Mouse (Mus musculus): ENCODE results near the gene Strc. TPM values are rescaled to one million over a fixed set of nuclear protein-coding genes. Genes with fewer than 3 reads are reported as not detected.
"Not testable (repeated sequence)": the region's sequence is repeated elsewhere in the genome, so short reads cannot be mapped to it uniquely, and the experiment has no call there.

Strc gene
- not detected in 2 replicates for polyA plus RNA-seq (2014; fragmentation: Nextera tagmentation; extraction: Ambion mirVana)

- not testable (repeated sequence) for H3K4me3 ChIP-seq (ENCODE audit: low read depth, low read length); DNase-seq (ENCODE audit: low spot score, missing footprints); H3K27ac ChIP-seq (ENCODE audit: low read depth, low read length); H3K36me3 ChIP-seq (ENCODE audit: control insufficient read depth, insufficient read depth, low read length); H3K9me3 ChIP-seq (ENCODE audit: control insufficient read depth, low read length); H3K4me2 ChIP-seq; H3K9ac ChIP-seq (ENCODE audit: low read length); ATAC-seq (ENCODE audit: low FRiP score); H3K4me1 ChIP-seq (ENCODE audit: control insufficient read depth, insufficient read depth, low read length); H3K27me3 ChIP-seq (ENCODE audit: control insufficient read depth, insufficient read depth, low read length)
- WGBS, result 95% methylated on average over 14 of the region's 17 CpGs
Observed at GRCm38 (mm10) chr2:121386961-121387575, at the start of gene Strc. TSS of gene Strc (minus strand) at chr2:121387168.

DNA sequence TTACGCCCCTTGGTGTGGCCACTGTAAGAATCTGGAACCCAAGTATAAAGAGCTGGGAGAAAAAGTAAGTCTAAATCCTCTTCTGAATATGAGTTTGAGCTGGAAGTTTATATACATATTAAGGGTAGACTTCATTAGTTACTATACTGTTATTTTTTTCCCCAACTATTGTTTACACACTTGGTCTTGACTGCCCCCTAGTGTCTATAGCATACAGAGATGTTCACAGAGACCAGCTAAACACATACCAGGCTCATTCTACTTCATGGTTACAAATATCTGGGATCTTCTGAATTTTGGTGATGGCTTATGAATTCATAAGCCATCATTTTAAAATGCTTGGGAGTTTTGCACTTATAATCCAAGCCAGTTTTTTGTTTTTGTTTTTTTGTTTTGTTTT is 47.9 kb upstream of the Strc start:
- Histone ChIP-seq H3K27me3 (ENCODE audit: control insufficient read depth, insufficient read depth, low read length) (no peaks in the 10 kb centered on the region), H3K9ac (ENCODE audit: low read length) (no peak overlapping the region), H3K4me1 (ENCODE audit: control insufficient read depth, insufficient read depth, low read length) (no peaks in the 10 kb centered on the region), H3K27ac (ENCODE audit: low read depth, low read length) (no peak overlapping the region), H3K9me3 (ENCODE audit: control insufficient read depth, low read length) (no peaks in the 10 kb centered on the region), H3K36me3 (ENCODE audit: control insufficient read depth, insufficient read depth, low read length) (peaks cover 53% of the 10 kb centered on the region), H3K4me3 (ENCODE audit: low read depth, low read length) (no peak overlapping the region), H3K4me2 (no peak overlapping the region)
- ATAC-seq (ENCODE audit: low FRiP score), result no peak
- DNase-seq (ENCODE audit: low spot score, missing footprints), result no peak
- 100% methylated on average over 1 of the region's 1 CpGs for WGBS

- Histone ChIP-seq H3K4me3 (ENCODE audit: low read depth, low read length) (no peak overlapping the region), H3K27ac (ENCODE audit: low read depth, low read length) (no peak overlapping the region), H3K4me2 (no peak overlapping the region), H3K4me1 (ENCODE audit: control insufficient read depth, insufficient read depth, low read length) (no peaks in the 10 kb centered on the region), H3K9ac (ENCODE audit: low read length) (no peak overlapping the region), H3K27me3 (ENCODE audit: control insufficient read depth, insufficient read depth, low read length) (no peaks in the 10 kb centered on the region), H3K9me3 (ENCODE audit: control insufficient read depth, low read length) (no peaks in the 10 kb centered on the region), H3K36me3 (ENCODE audit: control insufficient read depth, insufficient read depth, low read length) (peaks cover 30% of the 10 kb centered on the region)
- WGBS, result 93% methylated on average over 2 of the region's 2 CpGs
- DNase-seq (ENCODE audit: low spot score, missing footprints) (peak; percentile 21), ATAC-seq (ENCODE audit: low FRiP score) (no peak)
Observed at GRCm38 (mm10) chr2:121425890-121426289, 38.9 kb upstream of the Strc start.

DNA sequence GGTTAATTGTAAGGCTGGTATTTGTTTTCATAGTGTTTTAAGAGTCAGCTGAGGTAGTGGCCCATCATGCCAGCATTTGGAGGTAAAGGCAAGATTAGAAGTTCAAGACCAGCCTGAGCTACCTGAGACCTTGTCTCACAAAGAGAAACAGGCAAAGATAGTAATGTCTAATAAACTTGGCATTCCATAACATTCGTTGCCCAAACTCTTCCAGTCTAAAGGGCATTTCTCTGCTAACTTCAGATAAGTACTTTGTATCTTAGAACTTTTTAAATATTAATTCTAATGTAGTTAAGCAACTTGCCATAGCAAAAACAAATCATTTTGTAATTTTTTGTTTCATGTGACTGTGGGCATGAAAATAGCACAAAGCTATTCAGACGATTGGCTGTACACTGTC is 36.2 kb upstream of the Strc start:
- ATAC-seq (ENCODE audit: low FRiP score) (no peak), DNase-seq (ENCODE audit: low spot score, missing footprints) (peak; percentile 67)
- Histone ChIP-seq H3K4me3 (ENCODE audit: low read depth, low read length) (no peak overlapping the region), H3K9ac (ENCODE audit: low read length) (no peak overlapping the region), H3K9me3 (ENCODE audit: control insufficient read depth, low read length) (no peaks in the 10 kb centered on the region), H3K4me2 (no peak overlapping the region), H3K4me1 (ENCODE audit: control insufficient read depth, insufficient read depth, low read length) (no peaks in the 10 kb centered on the region), H3K27ac (ENCODE audit: low read depth, low read length) (no peak overlapping the region), H3K27me3 (ENCODE audit: control insufficient read depth, insufficient read depth, low read length) (no peaks in the 10 kb centered on the region), H3K36me3 (ENCODE audit: control insufficient read depth, insufficient read depth, low read length) (peaks cover 24% of the 10 kb centered on the region)
- WGBS, result 96% methylated on average over 2 of the region's 2 CpGs

DNA sequence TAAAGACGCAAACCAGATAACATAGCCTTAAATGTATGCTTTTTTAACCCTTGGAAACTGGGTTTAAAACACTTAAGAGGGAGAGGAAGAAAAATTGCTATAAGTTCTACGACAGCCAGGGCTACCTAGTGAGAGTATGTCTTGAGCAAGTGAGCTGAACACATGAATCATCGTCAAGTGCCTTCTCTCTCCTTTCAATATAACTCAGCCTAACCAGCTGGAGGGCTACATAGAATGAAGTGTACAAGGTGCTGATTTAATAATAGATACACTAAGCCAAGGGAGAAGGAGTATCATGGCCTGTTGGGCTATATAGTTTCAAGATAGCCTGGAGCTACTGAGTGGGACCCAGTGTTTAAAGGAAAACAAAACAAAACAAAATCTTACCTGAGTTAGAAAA is 31.5 kb upstream of the Strc start:
- no peaks in the 10 kb centered on the region for H3K9me3 ChIP-seq (ENCODE audit: control insufficient read depth, low read length)
- 94% methylated on average over 3 of the region's 3 CpGs for WGBS
- no peak overlapping the region for H3K27ac ChIP-seq (ENCODE audit: low read depth, low read length)
- DNase-seq (ENCODE audit: low spot score, missing footprints), result peak; percentile 67
- no peak overlapping the region for H3K9ac ChIP-seq (ENCODE audit: low read length)
- H3K4me2 ChIP-seq, result no peak overlapping the region
- H3K27me3 ChIP-seq (ENCODE audit: control insufficient read depth, insufficient read depth, low read length), result no peaks in the 10 kb centered on the region
- peaks cover 14% of the 10 kb centered on the region for H3K36me3 ChIP-seq (ENCODE audit: control insufficient read depth, insufficient read depth, low read length)
- no peak overlapping the region for H3K4me3 ChIP-seq (ENCODE audit: low read depth, low read length)
- H3K4me1 ChIP-seq (ENCODE audit: control insufficient read depth, insufficient read depth, low read length), result peaks cover 16% of the 10 kb centered on the region
- ATAC-seq (ENCODE audit: low FRiP score), result no peak

DNA sequence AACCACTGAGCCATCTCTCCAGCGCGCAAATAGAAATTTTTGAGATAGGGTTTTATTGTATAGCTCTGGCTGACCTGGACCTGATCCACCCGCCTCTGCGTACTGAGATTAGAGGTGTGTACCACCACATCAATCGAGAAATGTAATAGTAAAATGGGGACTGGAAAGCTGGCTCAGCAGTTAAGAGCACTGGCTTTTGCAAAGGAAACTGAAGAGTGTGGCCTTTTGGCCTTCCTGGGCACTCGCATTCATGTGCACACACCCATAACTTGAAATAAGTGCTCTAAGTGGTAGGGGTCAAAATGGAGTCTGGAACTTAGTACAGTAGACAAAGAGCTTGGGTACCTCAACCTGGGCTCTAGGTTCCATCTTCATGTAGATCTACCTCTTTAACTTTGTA is 29.4 kb upstream of the Strc start:
- Histone ChIP-seq H3K4me2 (no peak overlapping the region), H3K9ac (ENCODE audit: low read length) (no peak overlapping the region), H3K27ac (ENCODE audit: low read depth, low read length) (no peak overlapping the region), H3K36me3 (ENCODE audit: control insufficient read depth, insufficient read depth, low read length) (peaks cover 8% of the 10 kb centered on the region; the same call in 1 of the 2 replicates), H3K4me1 (ENCODE audit: control insufficient read depth, insufficient read depth, low read length) (peaks cover 16% of the 10 kb centered on the region), H3K9me3 (ENCODE audit: control insufficient read depth, low read length) (no peaks in the 10 kb centered on the region), H3K4me3 (ENCODE audit: low read depth, low read length) (no peak overlapping the region), H3K27me3 (ENCODE audit: control insufficient read depth, insufficient read depth, low read length) (no peaks in the 10 kb centered on the region)
- no peak for ATAC-seq (ENCODE audit: low FRiP score)
- 95% methylated on average over 6 of the region's 6 CpGs for WGBS
- DNase-seq (ENCODE audit: low spot score, missing footprints), result peak; percentile 83

DNA sequence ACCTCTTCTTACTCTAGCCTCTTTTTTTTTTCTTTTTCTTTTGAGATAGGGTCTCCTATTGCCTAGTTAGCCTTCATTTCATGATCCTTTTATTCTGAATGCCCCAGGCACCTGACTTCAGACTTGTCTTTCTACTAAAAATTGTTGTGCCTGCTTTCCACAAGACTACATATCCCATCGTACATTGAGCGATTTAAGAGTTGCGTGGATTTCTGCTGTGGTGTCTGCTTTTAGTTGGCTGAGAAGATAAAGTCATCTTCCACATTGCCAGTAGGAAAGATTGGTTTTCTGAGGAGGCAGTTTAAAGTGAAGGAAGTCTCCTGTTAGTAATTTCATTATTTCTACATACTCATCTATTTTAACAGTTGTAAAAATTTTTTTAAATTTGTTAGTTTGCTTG is 28.6 kb upstream of the Strc start:
- peaks cover 16% of the 10 kb centered on the region for H3K4me1 ChIP-seq (ENCODE audit: control insufficient read depth, insufficient read depth, low read length)
- WGBS, result 88% methylated on average over 3 of the region's 3 CpGs
- no peak overlapping the region for H3K27ac ChIP-seq (ENCODE audit: low read depth, low read length)
- H3K9me3 ChIP-seq (ENCODE audit: control insufficient read depth, low read length), result no peaks in the 10 kb centered on the region
- ATAC-seq (ENCODE audit: low FRiP score) (no peak), DNase-seq (ENCODE audit: low spot score, missing footprints) (peak; percentile 39)
- no peaks in the 10 kb centered on the region for H3K27me3 ChIP-seq (ENCODE audit: control insufficient read depth, insufficient read depth, low read length)
- peaks cover 8% of the 10 kb centered on the region; the same call in 1 of the 2 replicates for H3K36me3 ChIP-seq (ENCODE audit: control insufficient read depth, insufficient read depth, low read length)
- H3K9ac ChIP-seq (ENCODE audit: low read length), result peak overlapping the region; percentile 31; the same call in 1 of the 2 replicates
- peak overlapping the region; percentile 99 for H3K4me3 ChIP-seq (ENCODE audit: low read depth, low read length)
- peak overlapping the region; percentile 76 for H3K4me2 ChIP-seq

DNA sequence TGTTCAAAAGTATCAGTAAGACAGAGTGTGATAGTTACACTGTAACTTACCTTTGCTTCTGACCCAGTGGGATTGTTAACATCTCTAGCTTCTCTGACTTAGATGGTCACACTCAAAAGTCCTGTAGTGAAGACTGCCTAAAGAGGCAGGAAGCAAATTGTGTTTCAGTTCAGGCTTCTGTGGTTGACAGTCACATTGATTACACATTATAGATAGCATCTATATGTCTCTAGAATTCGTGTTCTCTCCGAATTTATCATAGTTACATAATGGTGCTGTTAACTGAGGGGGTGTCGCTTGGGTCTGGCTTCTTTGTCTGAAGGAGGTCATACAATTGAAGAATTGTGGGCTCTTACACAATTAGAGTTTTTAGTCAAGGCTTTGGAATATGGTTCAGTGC is 28.1 kb upstream of the Strc start:
- Histone ChIP-seq H3K4me1 (ENCODE audit: control insufficient read depth, insufficient read depth, low read length) (peaks cover 16% of the 10 kb centered on the region), H3K4me3 (ENCODE audit: low read depth, low read length) (peak overlapping the region; percentile 99), H3K27me3 (ENCODE audit: control insufficient read depth, insufficient read depth, low read length) (no peaks in the 10 kb centered on the region), H3K4me2 (peak overlapping the region; percentile 76), H3K9ac (ENCODE audit: low read length) (peak overlapping the region; percentile 31), H3K9me3 (ENCODE audit: control insufficient read depth, low read length) (no peaks in the 10 kb centered on the region), H3K27ac (ENCODE audit: low read depth, low read length) (no peak overlapping the region), H3K36me3 (ENCODE audit: control insufficient read depth, insufficient read depth, low read length) (peaks cover 8% of the 10 kb centered on the region; the same call in 1 of the 2 replicates)
- 78% methylated on average over 3 of the region's 3 CpGs for WGBS
- ATAC-seq (ENCODE audit: low FRiP score) (no peak), DNase-seq (ENCODE audit: low spot score, missing footprints) (peak; percentile 80)

DNA sequence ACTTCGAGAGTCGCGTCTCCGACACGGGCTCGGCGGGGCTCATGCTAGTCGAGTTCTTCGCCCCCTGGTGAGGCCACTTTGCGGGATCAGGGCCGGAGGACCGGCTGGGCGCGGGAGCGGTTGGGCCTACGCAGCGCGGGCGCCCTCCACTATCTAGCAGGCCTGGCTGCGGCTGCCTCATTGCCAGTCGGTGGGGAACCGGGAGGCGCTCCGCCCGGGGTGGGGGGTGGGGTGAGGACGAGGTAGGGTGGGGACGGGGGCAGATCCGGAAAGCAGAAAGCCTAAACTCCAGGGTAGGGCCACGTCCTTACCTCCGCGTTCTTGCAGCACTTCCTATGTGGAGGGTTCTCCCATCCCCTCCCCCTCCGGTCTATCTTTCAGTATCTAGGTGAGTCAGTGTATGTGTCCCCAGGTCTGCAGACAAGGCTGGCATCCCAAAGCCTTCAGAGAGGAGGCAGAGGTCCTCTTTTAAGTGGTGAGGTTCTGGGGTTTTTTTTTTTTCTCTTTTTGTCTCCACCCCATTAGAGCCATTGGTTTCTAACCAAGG is 27.2 kb upstream of the Strc start:
- Histone ChIP-seq H3K4me2 (peak overlapping the region; percentile 76), H3K9ac (ENCODE audit: low read length) (peak overlapping the region; percentile 99), H3K27ac (ENCODE audit: low read depth, low read length) (peak overlapping the region; percentile 96), H3K4me3 (ENCODE audit: low read depth, low read length) (peak overlapping the region; percentile 99), H3K27me3 (ENCODE audit: control insufficient read depth, insufficient read depth, low read length) (no peaks in the 10 kb centered on the region), H3K36me3 (ENCODE audit: control insufficient read depth, insufficient read depth, low read length) (peaks cover 8% of the 10 kb centered on the region; the same call in 1 of the 2 replicates), H3K9me3 (ENCODE audit: control insufficient read depth, low read length) (no peaks in the 10 kb centered on the region), H3K4me1 (ENCODE audit: control insufficient read depth, insufficient read depth, low read length) (peaks cover 16% of the 10 kb centered on the region)
- WGBS, result 1% methylated on average over 32 of the region's 32 CpGs
- DNase-seq (ENCODE audit: low spot score, missing footprints) (peak; percentile 91), ATAC-seq (ENCODE audit: low FRiP score) (peak; percentile 55)
